Mouse (Mus musculus): ENCODE measurements around the gene AA986860. TPM values are rescaled to one million over a fixed set of nuclear protein-coding genes. Genes with fewer than 3 reads are reported as not detected.
A peak's percentile ranks its signal among the peaks of the same experiment; 100 is the strongest.

AA986860 gene
- polyA plus RNA-seq, 1 experiment from 2014 or later: 17.7 TPM

GRCm38 (mm10) chr1:130717291-130717871, 14.4 kb upstream of the AA986860 start, which contains the start of gene Yod1:
TSS of gene Yod1 (plus strand) at chr1:130717327.
- Histone ChIP-seq H3K4me3 (replicated peaks; ENCODE audit: low read depth, low read length) (peak within 1 kb of the TSS; percentile 67), H3K27ac (peak within 1 kb of the TSS; percentile 83), H3K4me1 (replicated peaks; ENCODE audit: insufficient read depth, low read length) (peaks cover 11% of the 10 kb centered on the region), H3K9me3 (replicated peaks; ENCODE audit: low read length) (no peaks in the 10 kb centered on the region), H3K27me3 (ENCODE audit: insufficient read depth, low read length) (no peaks in the 10 kb centered on the region), H3K36me3 (ENCODE audit: insufficient read depth, low read length) (no peaks in the 10 kb centered on the region), H3K9ac (ENCODE audit: low read depth, low read length) (peak within 1 kb of the TSS; percentile 93), H3K4me2 (ENCODE audit: low read length) (peak within 1 kb of the TSS; percentile 96)
- peak; percentile 79 for ATAC-seq (replicated peaks; ENCODE audit: low FRiP score, low read depth)
- TF ChIP-seq CTCF (IDR thresholded peaks at IDR 0.05; ENCODE audit: low read depth): no peak; the same call in 1 of the 2 replicates
- DNase-seq (ENCODE audit: low spot score): peak; percentile 92
- under 1% methylated on average over 54 of the region's 54 CpGs for WGBS

- Histone ChIP-seq H3K27me3 (ENCODE audit: insufficient read depth, low read length) (no peaks in the 10 kb centered on the region), H3K4me2 (ENCODE audit: low read length) (no peak overlapping the region), H3K4me1 (replicated peaks; ENCODE audit: insufficient read depth, low read length) (no peaks in the 10 kb centered on the region), H3K4me3 (replicated peaks; ENCODE audit: low read depth, low read length) (no peak overlapping the region), H3K27ac (no peak overlapping the region), H3K9ac (ENCODE audit: low read depth, low read length) (no peak overlapping the region), H3K36me3 (ENCODE audit: insufficient read depth, low read length) (no peaks in the 10 kb centered on the region), H3K9me3 (replicated peaks; ENCODE audit: low read length) (no peaks in the 10 kb centered on the region)
- TF ChIP-seq CTCF (IDR thresholded peaks at IDR 0.05; ENCODE audit: low read depth): no peak
- DNase-seq (ENCODE audit: low spot score) (no peak), ATAC-seq (replicated peaks; ENCODE audit: low FRiP score, low read depth) (no peak)
- 73% methylated on average over 5 of the region's 5 CpGs for WGBS
Observed at GRCm38 (mm10) chr1:130724206-130724605, 7.6 kb upstream of the AA986860 start.

- no peaks in the 10 kb centered on the region for H3K27me3 ChIP-seq (ENCODE audit: insufficient read depth, low read length)
Observed at GRCm38 (mm10) chr1:130726396-130726795, 5.4 kb upstream of the AA986860 start.

GRCm38 (mm10) chr1:130728070-130728469, 3.7 kb upstream of the AA986860 start:
- no peak for DNase-seq (ENCODE audit: low spot score)
- H3K27ac ChIP-seq: no peak overlapping the region
- H3K27me3 ChIP-seq (ENCODE audit: insufficient read depth, low read length): no peaks in the 10 kb centered on the region
- 49% methylated on average over 1 of the region's 1 CpGs for WGBS
- no peak overlapping the region for H3K4me3 ChIP-seq (replicated peaks; ENCODE audit: low read depth, low read length)
- no peaks in the 10 kb centered on the region for H3K4me1 ChIP-seq (replicated peaks; ENCODE audit: insufficient read depth, low read length)
- ATAC-seq (replicated peaks; ENCODE audit: low FRiP score, low read depth): no peak
- H3K9me3 ChIP-seq (replicated peaks; ENCODE audit: low read length): no peaks in the 10 kb centered on the region
- no peak overlapping the region for H3K4me2 ChIP-seq (ENCODE audit: low read length)
- H3K36me3 ChIP-seq (ENCODE audit: insufficient read depth, low read length): no peaks in the 10 kb centered on the region
- TF ChIP-seq CTCF (IDR thresholded peaks at IDR 0.05; ENCODE audit: low read depth): no peak
- no peak overlapping the region for H3K9ac ChIP-seq (ENCODE audit: low read depth, low read length)

More at GRCm38 (mm10) chr1:130726396-130726795, 5.4 kb upstream of the AA986860 start:
- H3K27ac ChIP-seq: no peak overlapping the region
- 89% methylated on average over 2 of the region's 2 CpGs for WGBS
- TF ChIP-seq CTCF (IDR thresholded peaks at IDR 0.05; ENCODE audit: low read depth): no peak
- DNase-seq (ENCODE audit: low spot score) (no peak), ATAC-seq (replicated peaks; ENCODE audit: low FRiP score, low read depth) (no peak)
- H3K4me1 ChIP-seq (replicated peaks; ENCODE audit: insufficient read depth, low read length): no peaks in the 10 kb centered on the region
- no peak overlapping the region for H3K4me2 ChIP-seq (ENCODE audit: low read length)
- no peak overlapping the region for H3K9ac ChIP-seq (ENCODE audit: low read depth, low read length)
- no peak overlapping the region for H3K4me3 ChIP-seq (replicated peaks; ENCODE audit: low read depth, low read length)
- no peaks in the 10 kb centered on the region for H3K9me3 ChIP-seq (replicated peaks; ENCODE audit: low read length)
- no peaks in the 10 kb centered on the region for H3K36me3 ChIP-seq (ENCODE audit: insufficient read depth, low read length)

- Histone ChIP-seq H3K4me1 (replicated peaks; ENCODE audit: insufficient read depth, low read length) (no peaks in the 10 kb centered on the region), H3K4me2 (ENCODE audit: low read length) (no peak overlapping the region), H3K36me3 (ENCODE audit: insufficient read depth, low read length) (no peaks in the 10 kb centered on the region), H3K27ac (no peak overlapping the region), H3K9ac (ENCODE audit: low read depth, low read length) (no peak overlapping the region), H3K27me3 (ENCODE audit: insufficient read depth, low read length) (no peaks in the 10 kb centered on the region), H3K9me3 (replicated peaks; ENCODE audit: low read length) (no peaks in the 10 kb centered on the region), H3K4me3 (replicated peaks; ENCODE audit: low read depth, low read length) (no peak overlapping the region)
- TF ChIP-seq CTCF (IDR thresholded peaks at IDR 0.05; ENCODE audit: low read depth): no peak
- DNase-seq (ENCODE audit: low spot score) (no peak), ATAC-seq (replicated peaks; ENCODE audit: low FRiP score, low read depth) (no peak)
- 88% methylated on average over 3 of the region's 3 CpGs for WGBS
Observed at GRCm38 (mm10) chr1:130728708-130729107, 3.1 kb upstream of the AA986860 start.

GRCm38 (mm10) chr1:130729153-130729552, 2.6 kb upstream of the AA986860 start, which contains the start of gene Pfkfb2:
TSS of gene Pfkfb2 (minus strand) at chr1:130729253.
- H3K4me2 ChIP-seq (ENCODE audit: low read length): no peak within 1 kb of the TSS
- H3K4me1 ChIP-seq (replicated peaks; ENCODE audit: insufficient read depth, low read length): 0 out of 2 replicates have a peak, but pooled peaks cover under 1% of the 10 kb centered on the region
- no peak within 1 kb of the TSS for H3K27ac ChIP-seq
- H3K4me3 ChIP-seq (replicated peaks; ENCODE audit: low read depth, low read length): no peak within 1 kb of the TSS
- DNase-seq (ENCODE audit: low spot score) (no peak), ATAC-seq (replicated peaks; ENCODE audit: low FRiP score, low read depth) (no peak)
- TF ChIP-seq CTCF (IDR thresholded peaks at IDR 0.05; ENCODE audit: low read depth): no peak
- H3K36me3 ChIP-seq (ENCODE audit: insufficient read depth, low read length): no peaks in the 10 kb centered on the region
- WGBS: 68% methylated on average over 2 of the region's 2 CpGs
- no peaks in the 10 kb centered on the region for H3K27me3 ChIP-seq (ENCODE audit: insufficient read depth, low read length)
- no peaks in the 10 kb centered on the region for H3K9me3 ChIP-seq (replicated peaks; ENCODE audit: low read length)
- no peak within 1 kb of the TSS for H3K9ac ChIP-seq (ENCODE audit: low read depth, low read length)
